Mouse (Mus musculus) layer of hippocampus, adult 18-20 months (tissue): ENCODE measurements at regions not wholly inside any gene's neighbourhood (a gene's known extent, or its start where the extent isn't known, plus 50 kb on each side); places are given as distances from the start of the nearest gene placed in this dataset.

Experiments
- DNase-seq, 2 experiments: peaks; one replicate each; pipeline ENCODE4 v3.0.0; 2022; ENCODE audit warnings: low spot score in 2 of 2

DNA sequence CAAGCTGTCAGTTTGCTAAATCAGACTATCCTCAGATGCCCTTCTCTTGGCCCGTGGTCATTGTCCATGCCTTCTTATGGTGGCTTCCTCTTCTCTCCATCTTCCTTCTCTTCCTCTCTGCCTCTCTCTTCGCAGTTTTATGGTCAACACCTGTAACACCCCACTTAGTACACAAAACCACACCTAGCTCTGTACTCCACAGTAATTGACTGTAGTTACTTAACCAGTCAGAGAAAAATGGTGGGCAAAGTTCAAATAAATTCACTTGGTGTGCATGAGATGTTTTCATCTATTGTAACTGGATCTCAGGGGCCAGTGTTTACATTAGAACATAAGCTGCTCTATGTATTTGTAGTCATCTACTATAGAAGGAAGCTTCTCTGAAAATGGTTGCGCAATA lies 807.8 kb upstream of the Cadm2 start:
- DNase-seq = no peak

DNA sequence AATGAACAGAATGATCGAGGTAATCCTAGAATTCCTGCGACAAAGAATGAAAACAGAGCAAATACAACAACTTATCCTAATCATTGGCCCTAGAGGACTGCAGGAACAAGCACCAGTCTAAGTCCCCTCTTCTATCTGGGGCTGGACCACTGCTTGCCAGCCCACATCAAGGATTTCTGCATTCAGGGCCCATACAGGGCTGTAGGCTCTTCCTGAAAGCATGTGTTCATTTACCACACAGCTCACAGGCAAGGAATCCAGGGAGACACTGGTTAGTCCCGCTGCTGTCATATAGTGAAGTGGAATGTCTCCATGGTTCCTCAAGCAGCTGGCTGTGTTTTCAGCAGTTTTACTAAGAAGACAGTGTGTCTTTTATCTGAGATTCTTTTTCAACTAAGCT lies 806.8 kb upstream of the Cadm2 start:
- no peak for DNase-seq

DNA sequence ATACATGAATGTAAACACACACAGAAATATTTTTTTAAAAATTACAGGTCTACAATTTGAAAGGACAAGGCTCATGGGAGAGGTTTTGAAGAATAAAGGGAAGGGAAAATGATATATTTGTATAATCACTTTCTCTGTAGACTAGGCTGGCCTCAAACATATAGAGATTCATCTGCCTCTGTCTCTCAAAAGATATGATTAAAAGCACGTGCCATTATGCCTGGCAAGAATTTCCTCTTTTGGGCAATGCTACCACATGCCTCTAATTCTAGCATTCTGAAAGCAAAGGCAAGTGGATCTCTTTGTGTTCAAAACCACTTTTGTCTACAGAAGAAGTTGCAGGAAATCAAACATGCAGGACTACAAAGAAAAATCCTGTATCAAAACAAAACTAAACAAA lies 804.6 kb upstream of the Cadm2 start:
- no peak for DNase-seq

DNA sequence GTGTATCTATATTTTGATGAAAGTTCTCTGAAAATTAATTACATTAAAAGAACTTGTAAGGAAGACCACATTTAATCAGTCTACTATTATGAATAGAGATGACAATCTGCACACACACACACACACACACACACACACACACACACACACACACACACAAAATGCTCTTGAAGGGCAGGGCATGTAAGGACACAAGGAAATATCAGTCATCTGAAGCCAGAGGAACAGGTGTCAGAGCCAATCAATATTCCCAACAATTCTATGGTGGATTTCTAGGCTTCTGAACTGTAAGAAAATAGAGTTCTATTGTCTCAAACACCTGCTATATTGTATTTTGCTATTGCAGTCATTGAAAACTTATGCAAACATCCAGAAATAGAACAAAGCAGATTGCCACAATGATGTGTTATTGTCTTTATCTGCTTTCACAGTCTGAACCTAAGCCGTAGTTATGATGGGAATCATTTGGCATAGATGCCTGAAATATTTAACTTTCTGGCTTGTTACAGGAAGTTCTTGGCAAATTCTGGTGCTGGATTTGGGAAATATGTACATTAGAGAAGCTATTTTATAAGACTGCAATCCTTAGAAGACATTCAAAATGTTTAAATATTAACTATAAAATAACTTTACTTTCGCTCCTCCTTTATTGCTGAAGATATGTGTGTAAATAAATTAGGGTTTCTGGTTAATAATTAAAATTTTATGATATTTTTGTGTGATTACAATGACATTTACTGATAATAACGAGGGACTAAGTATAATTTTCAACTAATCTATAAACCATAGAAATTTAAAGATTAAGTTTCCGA lies 781.4 kb upstream of the Cadm2 start:
- peak in 1 of 2 experiments; percentile 51 for DNase-seq

DNA sequence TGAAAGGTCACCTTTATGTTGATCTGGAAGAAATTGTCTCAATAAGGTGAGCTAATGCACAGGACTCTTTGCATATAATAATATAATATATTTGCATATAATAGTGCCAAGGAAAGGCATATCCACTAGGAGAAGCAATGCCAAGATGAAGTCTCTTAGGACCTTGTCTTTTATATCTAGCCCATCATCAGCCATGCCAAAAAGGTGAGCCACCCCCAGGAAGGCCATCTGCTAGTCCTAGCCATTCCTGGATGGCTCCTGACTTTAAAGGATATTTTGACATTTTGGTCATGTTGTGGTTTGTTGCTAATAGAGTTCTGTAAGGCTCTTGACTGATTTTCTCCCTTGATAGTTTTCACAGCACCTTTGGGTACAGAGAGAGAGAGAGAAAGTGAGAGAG lies 779.9 kb upstream of the Cadm2 start:
- no peak for DNase-seq

DNA sequence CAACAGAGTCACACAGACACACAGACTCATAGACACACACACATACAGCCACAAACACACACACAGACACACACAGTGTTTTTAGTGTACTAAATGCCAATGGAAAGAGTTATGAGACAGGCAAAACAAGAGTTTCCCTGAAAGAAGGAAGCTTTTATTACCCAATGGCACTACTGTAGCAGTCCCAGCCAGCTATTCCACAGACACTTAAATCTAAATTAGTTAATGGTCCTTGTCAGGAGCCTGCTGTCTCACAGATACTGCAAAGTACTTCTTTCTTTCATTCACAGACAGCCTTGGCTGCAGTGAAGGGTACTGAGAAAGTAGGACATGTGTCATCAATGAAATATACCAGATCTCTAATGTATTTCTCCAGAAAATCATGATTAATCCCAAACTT lies 730.4 kb upstream of the Cadm2 start:
- no peak for DNase-seq

DNA sequence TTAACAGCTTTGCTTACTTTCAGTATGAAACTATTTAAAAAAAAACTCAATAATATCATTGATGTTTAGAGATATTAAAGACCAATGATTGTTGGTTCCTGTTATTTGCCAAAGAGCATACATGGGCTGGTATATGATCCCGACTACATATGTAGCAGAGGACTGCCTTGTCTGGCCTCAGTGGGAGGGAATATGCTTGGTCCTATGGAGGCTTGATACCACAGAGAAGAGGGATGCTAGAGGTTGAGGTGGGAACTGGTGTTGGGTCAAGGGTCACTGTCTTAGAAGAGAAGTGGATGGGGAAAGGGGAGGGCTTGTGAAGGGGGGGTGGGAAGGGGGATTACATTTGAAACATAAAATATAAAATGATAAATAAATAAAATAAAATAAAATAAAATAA lies 718.3 kb upstream of the Cadm2 start:
- DNase-seq = no peak
